Mouse (Mus musculus) retina, postnatal 1 day (tissue): Measurements from ENCODE around the gene Phactr4.
"Not testable (repeated sequence)": the region's sequence is repeated elsewhere in the genome, so short reads cannot be mapped to it uniquely, and the experiment has no call there.

Source experiments
- DNase-seq: peaks from one replicate; pipeline ENCODE4 v3.0.0-alpha.2; 2012

Phactr4 gene

DNA sequence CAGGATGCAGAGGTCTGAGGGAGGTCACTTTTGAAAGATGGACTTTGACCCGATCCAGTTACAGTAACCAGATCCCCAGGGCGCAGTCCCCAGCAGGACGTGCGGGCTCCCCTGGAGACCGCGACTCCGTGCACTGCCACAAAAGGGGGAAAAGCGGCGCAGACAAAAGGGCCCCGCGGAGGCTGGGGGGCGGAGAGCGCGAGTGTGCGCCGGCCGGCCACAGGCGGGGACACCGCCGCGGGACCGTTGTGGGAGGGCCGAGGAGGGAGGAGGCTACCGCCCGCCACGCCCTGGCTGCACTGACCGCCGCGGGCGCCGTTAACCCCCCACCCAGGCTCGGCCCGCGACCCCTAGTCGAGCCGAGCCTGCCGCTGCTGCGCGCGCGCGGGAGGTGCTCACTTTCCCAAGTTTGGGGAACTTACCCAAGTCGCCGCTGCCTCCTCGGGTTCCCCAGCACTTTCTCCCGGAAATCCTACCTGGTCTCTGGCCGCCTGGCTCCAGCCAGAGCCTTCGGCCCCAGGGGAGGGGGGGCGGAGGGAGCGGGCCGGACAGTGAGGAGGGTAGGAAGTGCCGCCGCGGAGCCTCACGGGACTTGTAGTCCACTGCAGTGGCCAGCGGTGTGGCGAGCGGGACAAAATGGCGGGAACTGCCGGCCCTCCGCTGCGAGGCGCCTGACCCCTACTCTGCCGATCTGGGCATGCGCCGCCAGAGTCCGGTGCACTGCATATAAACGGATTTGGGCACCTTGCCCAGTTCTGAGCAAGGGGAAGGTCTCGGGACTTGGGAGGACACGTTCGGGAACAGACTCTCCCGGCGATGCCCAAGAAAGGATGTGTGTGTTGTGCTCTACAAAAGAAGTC is at the start of gene Phactr4:
TSS of gene Phactr4 (minus strand) at position 567 of the 860 bp plus-strand sequence.
- DNase-seq: peak; percentile 99

DNA sequence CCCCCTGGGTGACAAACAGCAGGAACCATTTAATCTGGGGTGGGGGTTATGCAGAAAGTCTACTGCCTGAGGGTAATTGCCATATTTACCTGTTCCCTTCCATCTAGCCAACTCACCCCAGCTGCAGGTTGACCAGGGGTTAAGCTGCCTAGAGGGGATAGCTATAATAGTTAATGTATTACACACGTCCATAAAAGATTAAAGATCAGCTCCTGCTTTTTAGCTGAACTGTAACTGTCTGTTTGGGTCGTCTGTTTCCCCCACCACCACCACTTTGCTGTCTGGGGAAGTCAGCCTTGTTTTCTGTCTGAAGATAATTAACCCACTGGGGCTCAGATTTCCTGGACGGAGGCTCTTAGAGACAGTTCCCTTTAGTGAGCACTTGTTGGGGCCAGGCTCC is 47.6 kb upstream of the Phactr4 start:
- DNase-seq: no peak

- no peak for DNase-seq
These were observed 41.9 kb upstream of the Phactr4 start for GRCm38 (mm10) chr4:132464255-132464613.

- DNase-seq: peak; percentile 97
These were observed 41.4 kb upstream of the Phactr4 start, which contains the start of gene Med18 for GRCm38 (mm10) chr4:132463430-132464254. Gene Med18, minus strand, starts transcription at chr4:132463921.

- no peak for DNase-seq
These were observed 40.5 kb upstream of the Phactr4 start for GRCm38 (mm10) chr4:132462836-132463235.

GRCm38 (mm10) chr4:132460225-132460624 is 37.9 kb upstream of the Phactr4 start:
- no peak for DNase-seq

- no peak for DNase-seq
These were observed 33.3 kb upstream of the Phactr4 start for GRCm38 (mm10) chr4:132455561-132455960.

GRCm38 (mm10) chr4:132455146-132455545 is 32.9 kb upstream of the Phactr4 start:
- no peak for DNase-seq

GRCm38 (mm10) chr4:132454216-132454615 is 31.9 kb upstream of the Phactr4 start:
- no peak for DNase-seq

GRCm38 (mm10) chr4:132449778-132450177 is 27.5 kb upstream of the Phactr4 start:
- DNase-seq: no peak

DNA sequence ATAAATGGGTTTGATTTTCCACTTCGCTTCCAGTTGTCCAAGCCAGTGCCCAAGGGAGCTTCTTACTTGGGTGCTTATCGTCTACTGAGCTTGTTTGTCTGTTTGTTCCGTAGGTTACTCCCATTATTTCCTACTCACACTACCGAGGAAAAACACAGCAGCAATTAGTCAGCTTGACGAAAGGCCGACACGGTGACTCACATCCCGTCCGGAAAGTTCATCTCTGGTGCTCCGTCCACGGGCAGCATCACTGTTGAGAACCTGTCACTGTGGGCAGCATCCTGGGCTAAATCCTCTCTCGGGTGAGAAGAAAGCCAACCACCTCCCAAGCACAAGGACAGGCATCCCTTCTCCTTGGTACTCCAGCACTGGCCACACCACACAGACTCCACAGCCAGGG is 23.8 kb upstream of the Phactr4 start:
- no peak for DNase-seq

DNA sequence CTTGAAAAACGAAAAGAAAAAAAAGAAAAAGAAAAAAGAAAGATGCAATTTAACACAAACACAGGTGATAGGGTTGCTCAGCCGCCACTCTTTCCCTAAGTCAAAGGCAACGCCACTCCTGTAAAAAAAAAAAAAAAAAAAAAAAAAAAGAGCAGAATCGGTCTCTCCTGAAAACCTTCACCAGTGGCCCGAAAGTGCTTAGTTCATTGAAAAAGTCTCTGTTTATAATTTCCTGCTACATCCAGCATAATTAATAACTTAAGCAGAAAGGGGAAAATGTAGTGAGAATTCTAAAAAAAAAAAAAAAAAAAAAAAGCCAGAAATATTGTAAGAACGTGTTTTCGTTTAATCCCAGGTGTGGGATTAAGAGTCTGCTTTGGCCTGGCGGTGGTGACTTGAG is 22.2 kb upstream of the Phactr4 start:
- DNase-seq: no peak

GRCm38 (mm10) chr4:132437857-132438256 is 15.6 kb upstream of the Phactr4 start:
- DNase-seq: no peak

DNA sequence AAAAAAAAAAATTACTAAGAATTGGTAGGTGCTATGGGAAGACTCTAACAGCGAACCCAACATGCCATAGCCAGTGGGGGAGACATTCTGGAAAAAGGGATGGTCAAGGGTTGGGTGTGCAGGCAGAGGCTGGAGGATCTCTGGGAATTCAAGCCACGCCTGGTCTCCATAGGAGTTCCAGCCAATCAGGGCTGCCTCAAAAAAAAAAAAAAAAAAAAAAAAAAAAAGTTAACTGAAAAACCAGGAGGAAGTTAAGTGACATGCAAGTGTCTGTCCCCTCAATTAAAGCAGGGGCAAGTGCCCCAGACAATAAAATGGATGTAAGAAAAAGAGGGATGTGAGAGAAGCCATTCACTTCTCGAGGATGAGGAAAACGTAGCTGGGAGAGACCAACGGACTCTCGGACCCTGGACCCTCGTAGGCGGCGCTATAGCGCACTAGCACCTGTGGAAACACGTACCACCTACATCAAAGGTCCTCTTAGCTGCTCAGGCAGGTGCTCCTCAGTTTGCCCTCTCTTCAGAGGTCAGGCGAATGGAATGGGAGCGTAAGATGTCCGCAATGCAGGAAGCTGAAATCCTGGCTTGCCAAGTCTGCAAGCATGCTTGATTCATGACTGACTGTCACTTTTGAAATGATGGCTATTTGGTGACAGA is 10.6 kb upstream of the Phactr4 start:
- DNase-seq: no peak

DNA sequence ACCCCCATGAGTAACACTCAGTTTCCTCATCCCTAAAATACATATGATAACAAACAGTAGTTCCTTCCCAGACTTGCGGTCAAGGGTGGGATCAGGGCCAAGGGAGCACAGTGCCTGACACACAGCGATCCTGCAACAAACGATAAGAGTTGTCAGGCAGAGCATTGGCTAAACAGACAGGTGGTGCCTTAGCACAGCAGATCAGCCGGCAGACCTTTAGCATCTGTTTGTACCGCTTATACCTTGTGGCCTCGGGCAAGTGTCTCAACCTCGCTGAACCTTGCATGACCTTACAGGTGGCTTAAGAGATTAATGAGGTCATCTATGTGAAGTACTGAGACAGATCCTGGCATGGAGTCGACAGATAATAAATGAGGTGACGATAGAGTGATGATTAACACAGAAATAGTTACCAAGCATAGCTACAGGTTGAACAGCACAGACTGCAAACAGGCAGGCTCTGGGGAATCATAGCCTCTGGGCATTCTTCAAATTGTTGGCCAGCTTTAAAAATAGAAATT is 5.8 kb upstream of the Phactr4 start:
- DNase-seq: peak; percentile 12

DNA sequence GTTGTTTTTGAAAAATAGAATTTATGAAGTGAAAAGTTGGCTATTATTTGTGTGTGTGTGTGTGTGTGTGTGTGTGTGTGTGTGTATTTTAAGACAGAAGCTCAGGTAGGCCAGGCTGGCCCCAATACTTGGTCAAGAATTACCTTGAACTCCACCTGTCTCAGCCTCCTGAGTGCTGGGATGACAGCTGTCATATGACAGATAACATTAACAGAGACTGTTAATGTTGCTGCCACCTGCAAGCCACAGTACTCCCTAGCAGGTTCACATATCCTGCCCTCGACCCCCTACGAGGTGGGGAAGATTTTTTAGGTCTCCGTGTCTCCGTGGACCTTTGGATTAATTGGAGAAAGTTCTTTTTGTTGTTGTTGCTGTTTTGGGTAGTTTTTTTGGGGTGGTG is 5.2 kb upstream of the Phactr4 start:
- no peak for DNase-seq

DNA sequence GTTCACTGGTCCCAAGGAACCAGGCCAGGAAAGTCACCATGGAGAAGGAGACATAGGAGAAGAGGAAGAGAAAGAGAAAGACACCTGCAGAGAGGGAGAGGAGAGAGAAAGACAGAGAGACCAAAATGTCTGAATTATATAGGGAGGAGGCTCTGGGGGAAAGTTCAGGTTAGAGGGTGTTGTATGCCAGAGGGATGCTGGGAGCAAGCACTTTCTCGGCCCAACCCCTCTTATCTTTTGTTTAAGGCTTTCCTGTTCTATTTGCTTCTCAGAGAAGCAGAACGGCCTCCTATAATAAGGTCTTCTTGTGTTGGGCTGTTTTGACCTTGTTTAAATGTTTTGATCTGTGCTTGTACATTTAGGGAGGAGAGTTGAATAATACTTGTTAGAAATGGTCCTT is 3.7 kb upstream of the Phactr4 start:
- DNase-seq: no peak

GRCm38 (mm10) chr4:132424765-132425164 is 2.5 kb upstream of the Phactr4 start:
- peak; percentile 38 for DNase-seq

GRCm38 (mm10) chr4:132421556-132421922 is 750 bp downstream of the Phactr4 start:
- DNase-seq: no peak

DNA sequence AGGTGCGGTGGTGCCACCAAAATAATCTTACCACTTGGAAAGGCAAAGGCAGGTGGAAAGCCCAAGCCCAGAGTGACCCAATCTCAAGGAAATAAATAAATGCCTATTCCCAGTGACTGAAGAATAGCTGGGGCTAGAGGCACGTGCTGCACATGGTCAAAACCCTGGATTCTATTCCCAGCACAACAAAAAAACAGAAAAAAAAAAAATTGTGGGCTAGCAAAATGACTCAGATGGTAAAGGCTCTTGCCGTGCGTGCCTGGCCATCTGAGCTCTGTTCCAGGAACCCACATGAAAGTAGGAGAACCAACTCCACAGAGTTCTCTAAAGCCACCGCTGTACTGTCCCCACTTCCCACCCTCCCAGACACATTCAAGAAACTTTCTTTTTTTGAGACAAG is 1.8 kb downstream of the Phactr4 start:
- DNase-seq: no peak

- DNase-seq: no peak
These were observed 6.3 kb downstream of the Phactr4 start for GRCm38 (mm10) chr4:132415966-132416365.

DNA sequence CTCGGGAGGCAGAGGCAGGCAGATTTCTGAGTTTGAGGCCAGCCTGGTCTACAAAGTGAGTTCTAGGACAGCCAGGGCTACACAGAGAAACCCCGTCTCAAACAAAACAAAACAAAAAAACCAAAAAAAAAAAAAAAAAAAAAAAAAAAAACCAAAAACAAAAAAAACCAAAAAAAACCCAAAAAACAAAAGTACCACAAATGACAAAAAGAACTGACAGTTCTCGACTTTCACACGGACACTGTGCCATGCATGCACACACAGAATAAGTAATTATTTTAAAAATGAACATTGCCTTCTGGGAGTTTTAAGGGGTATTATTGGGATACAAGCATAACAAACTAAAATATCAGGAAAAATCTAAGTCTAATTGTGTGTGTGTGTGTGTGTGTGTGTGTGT is 9.0 kb downstream of the Phactr4 start:
- DNase-seq: not testable (repeated sequence)
